Mouse (Mus musculus) CD8-positive naive resting alpha-beta T cell, adult 57 days (primary cell): ENCODE measurements around the gene Calcr. TPM values are rescaled to one million over a fixed set of nuclear protein-coding genes. Genes with fewer than 3 reads are reported as not detected.

ENCODE experiments used
- total RNA-seq: library from RNA; stranded (reverse); gene quantifications from one replicate; pipeline ENCODE4 v1.2.4, GENCODE M21; 2023

Calcr gene
- not detected for total RNA-seq

DNA sequence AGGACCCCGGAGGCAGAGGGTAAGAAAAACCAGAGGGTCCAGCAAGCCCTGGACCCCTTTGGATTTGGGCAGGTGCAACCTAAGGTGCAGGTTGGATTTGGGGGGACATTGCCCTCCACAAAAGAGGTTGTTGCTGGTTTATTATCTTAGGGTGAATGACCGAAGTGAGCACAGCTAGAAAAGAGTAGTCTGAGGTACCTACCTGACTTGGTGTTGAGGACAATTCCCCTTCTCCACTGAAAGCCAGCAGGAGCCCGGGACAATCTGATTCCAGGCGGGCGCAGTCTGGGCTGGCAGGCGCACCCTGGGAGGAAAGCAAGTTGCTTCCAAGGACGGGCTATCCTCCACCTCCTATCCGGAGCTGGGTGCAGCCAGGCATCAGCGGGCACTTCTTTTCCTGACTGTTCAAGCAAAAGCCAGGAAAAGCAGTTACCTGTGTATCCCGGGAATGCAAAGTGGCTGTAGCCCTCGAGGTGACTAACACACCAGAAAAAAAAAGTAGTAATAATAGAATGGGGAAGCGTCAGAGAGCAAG lies at the start of gene Calcr:
TSS of gene Calcr (minus strand) at position 485 of the 535 bp plus-strand sequence.

Other genes with a start within 250 kb of the Calcr start
- gene Tfpi2, start 224.2 kb upstream of the Calcr start, total RNA-seq, result not detected
- not detected for gene Gngt1, start 229.1 kb upstream of the Calcr start, total RNA-seq
- gene Gng11, start 239.2 kb upstream of the Calcr start, total RNA-seq, result not detected